Mouse (Mus musculus) kidney, postnatal 25 days (tissue): ENCODE data around the gene Gm10184.
"Not testable (repeated sequence)": the region's sequence is repeated elsewhere in the genome, so short reads cannot be mapped to it uniquely, and the experiment has no call there.

Source experiments
- DNase-seq, 2 experiments: peaks; one replicate each; pipeline ENCODE4 v3.0.0; 2021; ENCODE audit warnings: mixed read lengths in 2 of 2

Gm10184 gene

DNA sequence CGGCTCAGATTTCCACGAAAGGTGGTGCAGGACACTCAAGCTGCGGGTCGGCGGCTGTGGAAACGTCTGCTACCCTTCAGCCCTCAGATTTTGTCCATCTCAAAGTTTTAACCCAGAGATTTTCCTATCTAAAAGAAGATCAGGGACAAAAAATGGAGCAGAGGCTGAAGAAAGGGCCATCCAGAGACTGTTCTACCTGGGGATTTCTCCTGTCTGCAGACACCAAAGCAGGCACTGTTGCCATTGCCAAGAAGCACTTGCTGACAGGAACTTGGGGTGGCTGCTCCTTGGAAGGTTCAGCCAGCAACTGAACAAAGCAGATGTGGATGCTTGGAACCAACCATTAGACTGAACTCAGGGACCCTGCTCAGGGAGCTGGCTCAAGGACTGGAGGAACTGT is at the start of gene Gm10184:
Gm10184 (minus strand) TSS at position 101 of the 400 bp plus-strand sequence.
- no peak for DNase-seq

DNA sequence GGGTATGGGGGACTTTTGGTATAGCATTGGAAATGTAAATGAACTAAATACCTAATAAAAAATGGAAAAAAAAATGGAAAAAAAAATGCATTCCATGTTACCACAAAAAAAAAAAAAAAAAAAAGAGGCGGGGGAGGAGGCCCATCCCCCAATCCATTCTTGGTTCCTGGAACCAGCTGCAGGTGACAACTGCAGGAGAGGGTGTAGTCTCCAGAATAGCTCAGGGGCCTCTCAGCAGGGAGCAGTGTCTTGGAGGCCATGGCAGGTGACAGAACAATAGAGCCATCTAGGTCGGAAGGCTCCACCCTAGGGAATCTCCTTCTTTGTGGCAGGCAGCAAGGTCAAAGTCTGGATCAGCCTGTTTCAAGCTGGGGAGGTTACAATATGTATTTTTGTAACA is 23.7 kb upstream of the Gm10184 start:
- no peak for DNase-seq

DNA sequence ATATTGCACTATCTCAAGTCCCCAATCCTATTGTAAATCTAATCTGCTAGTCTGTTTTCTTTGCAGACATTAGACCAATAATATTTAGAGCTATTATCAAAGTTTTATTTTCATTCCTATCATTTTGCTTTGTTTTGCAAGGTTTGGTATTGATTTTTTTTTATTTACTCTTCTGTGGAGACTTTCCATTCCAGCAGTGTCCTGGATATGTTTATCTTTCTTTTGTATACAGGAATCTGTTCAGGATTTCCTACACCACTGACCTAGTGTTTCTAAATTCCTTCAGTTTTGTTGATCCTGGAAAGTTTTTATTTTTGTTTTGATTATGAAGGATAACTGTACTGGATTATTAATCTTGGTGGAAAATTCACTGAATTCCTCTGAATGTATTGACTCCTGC is 2.6 kb downstream of the Gm10184 start:
- no peak for DNase-seq

DNA sequence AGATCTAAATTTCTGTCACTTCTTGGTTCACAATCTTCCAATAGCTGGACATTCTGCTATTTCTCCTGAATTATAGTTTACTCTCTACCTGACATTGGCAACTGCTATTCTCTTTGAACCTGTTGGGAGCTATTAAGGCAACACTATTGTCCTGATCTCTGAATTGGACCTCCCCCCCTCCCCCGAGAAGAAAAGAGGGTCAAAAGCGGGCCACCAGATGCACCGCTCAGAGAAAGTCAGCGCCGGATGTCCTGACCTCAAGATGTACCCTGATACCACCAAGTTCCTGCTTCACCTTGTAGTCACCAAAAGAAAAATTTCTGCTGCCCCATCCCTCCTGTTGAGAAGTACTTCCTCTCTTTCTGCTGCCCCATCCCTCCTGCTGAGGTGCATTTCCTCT is 5.5 kb downstream of the Gm10184 start:
- DNase-seq: not testable (repeated sequence)

- no peak for DNase-seq
These were observed 7.5 kb downstream of the Gm10184 start for GRCm38 (mm10) chr17:89902767-89903166.

- DNase-seq: no peak
These were observed 9.6 kb downstream of the Gm10184 start for GRCm38 (mm10) chr17:89900610-89901009.

- no peak for DNase-seq
These were observed 10.4 kb downstream of the Gm10184 start for GRCm38 (mm10) chr17:89899813-89900212.

GRCm38 (mm10) chr17:89864996-89865395 is 45.3 kb downstream of the Gm10184 start:
- no peak for DNase-seq
